Mouse (Mus musculus) gastrocnemius, postnatal 36 days (tissue): ENCODE data around the gene Actg1. TPM values are rescaled to one million over a fixed set of nuclear protein-coding genes. Genes with fewer than 3 reads are reported as not detected.
"Not testable (repeated sequence)": the region's sequence is repeated elsewhere in the genome, so short reads cannot be mapped to it uniquely, and the experiment has no call there.

Experiments used
- DNase-seq, 2 experiments: peaks; one replicate each; pipeline ENCODE4 v3.0.0; 2022
- intact Hi-C: fragments of 180-260 bp; cut with DNase I; formaldehyde crosslinking; loops from one replicate; pipeline ENCODE4 v1.15.1; 2025
- total RNA-seq, 2 experiments: library from RNA; stranded (reverse); gene quantifications; 2 replicates each; pipeline ENCODE4 v1.2.3; 2021

Gene Actg1
- total RNA-seq, 2 experiments from 2014 or later = 186 to 222 TPM

- intact Hi-C loops = no loop called here
- peak in 1 of 2 experiments; percentile 67 for DNase-seq
These were observed 1.1 kb upstream of the Actg1 start for GRCm38 (mm10) chr11:120349371-120349985.

GRCm38 (mm10) chr11:120348684-120349370 is 485 bp upstream of the Actg1 start:
- DNase-seq = peak in 1 of 2 experiments; percentile 71
- intact Hi-C loops = no loop called here

DNA sequence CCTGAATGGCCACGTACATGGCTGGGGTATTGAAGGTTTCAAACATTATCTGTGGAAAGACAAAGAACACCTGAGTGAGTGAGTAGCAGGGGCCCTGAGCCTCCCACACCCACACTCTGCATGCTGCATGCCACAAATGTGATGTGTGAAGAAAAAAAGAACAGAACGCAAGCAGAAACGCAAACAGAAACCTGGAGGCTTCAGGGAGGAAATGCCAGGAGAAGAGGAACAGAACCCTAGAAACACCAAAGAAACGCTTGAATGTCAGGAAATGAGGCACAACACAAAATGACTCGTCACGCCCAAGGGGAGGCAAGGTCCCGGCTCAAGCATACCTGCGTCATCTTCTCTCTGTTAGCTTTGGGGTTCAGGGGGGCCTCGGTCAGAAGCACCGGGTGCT is 1.0 kb downstream of the Actg1 start:
- peak in 1 of 2 experiments; percentile 35 for DNase-seq
- intact Hi-C loops = no loop called here

DNA sequence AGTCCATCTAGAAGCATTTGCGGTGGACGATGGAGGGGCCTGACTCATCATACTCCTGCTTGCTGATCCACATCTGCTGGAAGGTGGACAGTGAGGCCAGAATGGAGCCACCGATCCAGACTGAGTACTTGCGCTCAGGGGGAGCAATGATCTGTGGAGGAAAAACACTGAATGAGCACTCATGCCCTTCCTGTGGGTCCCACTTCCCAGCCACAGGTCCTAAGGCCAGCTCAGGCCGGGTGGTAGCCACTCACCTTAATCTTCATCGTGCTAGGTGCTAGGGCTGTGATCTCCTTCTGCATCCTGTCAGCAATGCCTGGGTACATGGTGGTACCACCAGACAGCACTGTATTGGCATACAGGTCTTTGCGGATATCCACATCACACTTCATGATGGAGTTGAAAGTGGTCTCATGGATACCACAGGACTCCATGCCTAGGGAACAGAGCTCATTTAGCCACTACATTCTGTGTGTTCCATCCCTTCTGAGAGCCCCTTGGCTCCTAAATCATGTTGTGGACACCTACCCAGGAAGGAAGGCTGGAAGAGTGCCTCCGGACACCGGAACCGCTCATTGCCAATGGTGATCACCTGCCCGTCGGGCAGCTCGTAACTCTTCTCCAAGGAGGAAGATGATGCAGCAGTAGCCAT is 1.8 kb downstream of the Actg1 start:
- intact Hi-C loops = not testable (repeated sequence)

GRCm38 (mm10) chr11:120345067-120345681 is 3.2 kb downstream of the Actg1 start:
- peak in 1 of 2 experiments; percentile 15 for DNase-seq
- intact Hi-C loops = no loop called here

More for the DNA sequence above, 1.8 kb downstream of the Actg1 start:
- peak in 1 of 2 experiments; percentile 20 for DNase-seq

DNA sequence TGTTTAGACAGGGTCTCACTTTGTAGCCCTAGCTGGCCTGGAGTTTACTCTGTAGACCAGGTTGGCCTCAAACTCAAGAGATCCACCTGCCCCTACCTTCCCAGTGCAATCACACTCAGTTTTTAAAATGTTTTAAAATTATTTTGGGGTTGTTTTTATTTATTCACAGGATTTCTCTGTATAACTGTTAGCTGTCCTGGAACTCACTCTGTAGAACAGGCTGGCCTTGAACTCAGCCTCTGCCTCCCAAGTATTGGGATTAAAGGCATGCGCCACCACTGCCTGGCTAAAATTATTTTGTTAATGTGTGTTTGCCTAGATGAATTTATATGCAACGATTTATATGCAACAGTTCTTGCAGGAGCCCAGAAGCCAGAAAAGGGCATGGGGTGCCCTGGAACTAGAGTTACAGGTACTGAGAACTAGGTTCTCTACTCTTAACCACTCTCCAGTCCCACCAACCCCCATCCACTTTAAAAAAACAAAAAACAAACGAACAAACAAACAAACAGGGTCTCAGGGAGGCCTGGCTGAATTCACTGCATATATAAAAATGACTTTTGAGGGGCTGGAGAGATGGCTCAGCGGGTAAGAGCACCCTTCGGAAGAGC is 3.9 kb downstream of the Actg1 start:
- intact Hi-C loops = no loop called here
- peak in 1 of 2 experiments; percentile 10 for DNase-seq

GRCm38 (mm10) chr11:120343519-120344309 is 4.6 kb downstream of the Actg1 start:
- peak in 1 of 2 experiments; percentile 17 for DNase-seq
- intact Hi-C loops = no loop called here

DNA sequence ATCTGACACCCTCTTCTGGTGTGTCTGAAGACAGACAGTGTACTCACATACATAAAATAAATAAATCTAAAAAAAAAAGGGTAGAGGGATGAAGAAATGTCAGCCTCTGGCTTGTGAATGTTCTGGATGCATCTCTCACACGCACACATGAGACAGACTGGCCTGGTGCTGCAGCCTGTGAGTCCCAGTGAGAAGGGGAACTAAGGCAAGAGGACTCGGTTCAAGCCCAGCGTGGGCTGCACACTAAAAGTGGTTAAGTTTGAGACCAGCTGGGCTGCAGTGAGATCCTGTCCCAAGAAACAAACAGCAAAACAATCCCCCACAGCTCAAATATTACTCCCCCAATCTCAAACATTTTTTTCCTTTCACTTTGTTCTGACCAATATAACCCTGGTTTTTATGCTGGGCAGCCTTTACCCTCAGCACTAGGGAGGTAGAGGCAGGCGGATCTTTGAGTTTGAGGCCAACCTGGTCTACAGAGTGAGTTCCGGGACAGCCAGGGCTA is 5.6 kb downstream of the Actg1 start:
- intact Hi-C loops = no loop called here
- DNase-seq = peak in 1 of 2 experiments; percentile 10

GRCm38 (mm10) chr11:120341661-120342060 is 6.7 kb downstream of the Actg1 start:
- DNase-seq = peak in 1 of 2 experiments; percentile 5
- intact Hi-C loops = no loop called here

DNA sequence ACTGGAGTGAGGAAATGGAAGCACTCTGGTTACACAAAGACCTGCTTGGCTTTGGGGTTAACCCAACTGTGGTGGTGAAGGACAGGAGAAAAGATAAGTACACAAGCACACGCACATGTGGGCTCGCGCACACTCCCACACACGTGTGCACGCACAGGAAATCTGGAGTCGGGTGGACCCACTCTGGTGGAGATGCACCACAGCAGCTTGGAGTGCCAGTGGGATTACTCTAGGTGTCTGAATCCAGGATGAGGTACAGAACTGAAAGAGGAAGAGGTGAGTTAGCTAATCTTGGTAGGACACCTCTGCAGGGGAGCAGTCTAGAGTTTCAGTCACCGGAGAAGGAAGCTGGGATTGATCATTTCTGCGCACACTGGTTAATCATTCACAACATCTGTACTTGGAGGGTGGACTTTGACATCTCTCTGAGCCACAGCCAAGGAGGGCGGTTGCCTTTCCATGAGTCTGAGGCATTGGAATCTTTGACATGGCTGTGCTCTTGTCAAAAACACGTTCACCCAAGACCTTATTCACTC is 8.3 kb downstream of the Actg1 start:
- intact Hi-C loops = no loop called here
- peak in 1 of 2 experiments; percentile 7 for DNase-seq

DNA sequence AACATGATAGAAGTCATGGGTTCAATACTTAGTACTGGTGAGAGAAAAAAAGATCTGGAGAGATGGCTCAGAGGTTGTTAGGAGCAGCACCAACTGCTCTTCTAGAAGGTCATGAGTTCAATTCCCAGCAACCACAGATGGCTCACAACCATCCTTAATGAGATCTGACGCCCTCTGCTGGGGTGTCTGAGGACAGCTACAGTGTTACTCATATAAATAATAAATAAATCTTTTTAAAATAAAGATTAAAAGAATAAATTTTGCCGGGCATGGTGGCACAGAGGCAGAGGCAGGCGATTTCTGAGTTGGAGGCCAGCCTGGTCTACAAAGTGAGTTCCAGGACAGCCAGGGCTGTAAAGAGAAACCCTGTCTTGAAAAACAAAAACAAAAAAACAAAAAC is 9.6 kb downstream of the Actg1 start:
- DNase-seq = no peak
- intact Hi-C loops = no loop called here

DNA sequence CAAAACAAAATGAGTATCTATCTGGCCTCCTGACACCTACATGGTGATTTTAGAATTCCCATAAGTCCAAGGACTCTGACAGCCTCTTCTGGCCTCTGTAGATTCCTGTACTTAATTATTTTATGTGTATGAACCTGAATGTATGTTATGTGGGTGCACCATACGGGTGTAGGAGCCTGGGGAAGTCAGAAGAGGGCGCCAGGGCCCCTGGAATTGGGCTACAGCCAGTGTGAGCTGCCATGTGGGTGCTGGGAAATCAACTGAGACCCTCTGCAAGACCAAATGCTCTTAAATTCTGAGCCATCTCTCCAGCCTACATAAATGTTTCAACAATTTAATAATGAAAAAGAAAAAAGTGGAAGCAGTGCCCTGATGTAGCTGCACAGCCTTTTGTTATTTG is 10.9 kb downstream of the Actg1 start:
- intact Hi-C loops = no loop called here
- peak in 1 of 2 experiments; percentile 3 for DNase-seq

- peak in 1 of 2 experiments; percentile 11 for DNase-seq
- intact Hi-C loops = no loop called here
These were observed 12.8 kb downstream of the Actg1 start for GRCm38 (mm10) chr11:120335431-120336021.

- intact Hi-C loops = no loop called here
- DNase-seq = no peak
These were observed 28.2 kb downstream of the Actg1 start for GRCm38 (mm10) chr11:120320156-120320555.

GRCm38 (mm10) chr11:120319310-120319709 is 29.0 kb downstream of the Actg1 start:
- intact Hi-C loops = no loop called here

GRCm38 (mm10) chr11:120317456-120317855 is 30.9 kb downstream of the Actg1 start:
- intact Hi-C loops = no loop called here
- DNase-seq = no peak

More at GRCm38 (mm10) chr11:120319310-120319709, 29.0 kb downstream of the Actg1 start:
- DNase-seq = no peak

- no peak for DNase-seq
- intact Hi-C loops = no loop called here
These were observed 31.6 kb downstream of the Actg1 start for GRCm38 (mm10) chr11:120316690-120317254.

DNA sequence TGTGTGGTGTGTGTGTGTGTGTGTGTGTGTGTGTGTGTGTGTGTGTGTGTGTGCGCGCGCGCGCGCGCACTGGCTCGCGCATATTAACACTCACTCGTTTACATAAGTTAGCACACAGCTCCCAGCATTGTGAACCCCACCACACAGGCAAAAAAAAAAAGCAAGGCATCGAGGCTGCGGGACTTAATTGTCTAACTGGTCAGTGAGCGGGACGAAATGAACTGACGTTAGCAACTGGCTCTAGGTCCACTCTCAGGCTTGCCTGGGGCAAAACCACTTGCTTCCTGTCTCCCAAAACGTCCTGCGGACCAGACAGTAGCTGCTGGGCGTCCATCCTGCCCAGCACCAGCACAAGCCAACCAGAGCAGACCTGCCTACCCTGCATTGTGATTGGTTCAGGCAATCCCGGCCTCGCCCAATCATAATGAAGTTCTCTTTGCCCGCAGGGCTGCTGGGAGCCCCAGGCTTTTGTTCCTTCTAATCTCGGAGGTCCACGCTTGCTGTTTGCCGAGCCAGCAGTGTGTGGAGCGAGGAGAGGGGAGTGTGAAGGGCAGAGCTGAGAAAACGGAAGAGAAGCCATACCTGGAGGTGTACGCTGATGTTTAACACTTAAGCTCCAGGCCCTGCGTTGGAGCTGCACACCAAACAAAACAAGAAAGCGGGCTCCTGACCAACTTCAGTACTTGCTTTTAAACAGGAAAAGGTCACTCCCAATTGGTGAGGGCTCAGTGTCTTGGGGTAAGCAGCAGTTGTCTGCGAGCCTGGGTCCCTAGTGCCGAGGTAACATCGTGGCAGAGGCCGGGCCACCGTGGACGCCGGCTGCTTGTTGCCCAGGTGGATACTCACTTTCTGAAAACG is 32.3 kb downstream of the Actg1 start:
- intact Hi-C loops = no loop called here
- DNase-seq = peak; percentile 83 to 88
